Mouse (Mus musculus) Patski (cell line): Measurements from ENCODE around the gene Gm11037. TPM values are rescaled to one million over a fixed set of nuclear protein-coding genes. Genes with fewer than 3 reads are reported as not detected.

Experiments
- ATAC-seq: fragments of 100-300 bp; one replicate; pipeline ENCODE4 v1.8.0; 2021
- CTCF ChIA-PET: fragments of 350-600 bp; sonication (Branson Sonifier 250); formaldehyde crosslinking; loops from one replicate; lab custom pipeline; 2022; ENCODE audit warnings: inconsistent platforms; lab: Charles Lee
- POLR2A ChIA-PET: fragments of 350-600 bp; sonication (Branson Sonifier 250); formaldehyde crosslinking; loops from one replicate; lab custom pipeline; 2022; ENCODE audit warnings: antibody characterized with exemption, inconsistent platforms; lab: Charles Lee
- DNase-seq: peaks from one replicate; pipeline ENCODE4 v3.0.0-alpha.2; 2011; ENCODE audit warnings: low read depth, low spot score
- H3K27me3 ChIP-seq: fragments of 371-371 bp; one replicate; pipeline ENCODE4 v1.5.1; 2021
- CTCF ChIP-seq: fragments of 100-300 bp; IDR thresholded peaks from one replicate; pipeline ENCODE4 v1.5.1; 2021
- in situ Hi-C: fragments of 300-500 bp; cut with MboI; formaldehyde crosslinking; loops from 3 replicates; pipeline ENCODE4 v1.11.1; 2018; ENCODE audit warnings: low pct_unique_long_range_greater_than_20kb, mixed read lengths
- polyA plus RNA-seq: library from polyadenylated mRNA; unstranded; gene quantifications from one replicate; pipeline ENCODE4 v1.2.3, GENCODE M21; 2021

Gm11037 gene
- not detected for polyA plus RNA-seq

DNA sequence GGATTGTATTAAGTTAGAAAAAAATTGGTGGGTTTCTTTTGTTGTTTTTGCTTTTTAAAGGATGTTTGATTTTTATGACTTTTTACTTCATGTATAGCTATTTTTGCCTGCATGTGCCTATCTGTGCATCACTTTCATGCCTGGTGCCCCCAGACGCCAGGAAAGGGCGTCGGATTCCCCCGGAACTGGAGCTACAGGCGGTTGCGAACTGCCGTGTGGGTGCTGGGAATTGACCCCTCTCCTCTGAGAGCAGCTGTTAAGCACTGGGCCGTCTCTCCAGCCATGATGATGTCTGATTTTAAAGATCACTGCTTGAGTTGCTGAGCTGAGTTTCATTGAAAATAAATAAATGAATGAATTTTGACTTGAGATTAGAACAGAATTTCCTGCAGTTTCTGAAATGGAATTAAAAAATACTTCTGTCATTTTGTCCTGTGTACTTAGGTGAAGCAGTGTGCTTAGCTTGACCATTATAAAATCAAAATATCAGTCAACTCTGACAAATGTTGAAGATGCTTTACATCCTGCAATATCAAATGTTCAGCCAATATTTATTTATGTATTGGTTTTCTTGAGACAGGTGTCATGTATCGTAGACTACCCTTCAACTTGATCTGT lies at the start of gene Gm11037:
TSS of gene Gm11037 (plus strand) at position 568 of the 618 bp plus-strand sequence.
- no peak for TF ChIP-seq CTCF
- in situ Hi-C loops, result no loop called here
- ChIA-PET CTCF (interaction anchor here (0.6 kb wide), 1 partner anchor 66 kb away, joined by 3 read pairs; no protein-coding TSS in a partner anchor), POLR2A (no interaction called here)
- DNase-seq (no peak), ATAC-seq (no peak)
- H3K27me3 ChIP-seq, result no peaks in the 10 kb centered on the region

- no peak for ATAC-seq
- no peak for TF ChIP-seq CTCF
- CTCF ChIA-PET, result interaction anchor here (1.0 kb wide), 2 partner anchors 10 to 83 kb away, joined by 3 read pairs; no protein-coding TSS in a partner anchor
Measured at GRCm38 (mm10) chr2:131084206-131084605, 49.1 kb upstream of the Gm11037 start.

DNA sequence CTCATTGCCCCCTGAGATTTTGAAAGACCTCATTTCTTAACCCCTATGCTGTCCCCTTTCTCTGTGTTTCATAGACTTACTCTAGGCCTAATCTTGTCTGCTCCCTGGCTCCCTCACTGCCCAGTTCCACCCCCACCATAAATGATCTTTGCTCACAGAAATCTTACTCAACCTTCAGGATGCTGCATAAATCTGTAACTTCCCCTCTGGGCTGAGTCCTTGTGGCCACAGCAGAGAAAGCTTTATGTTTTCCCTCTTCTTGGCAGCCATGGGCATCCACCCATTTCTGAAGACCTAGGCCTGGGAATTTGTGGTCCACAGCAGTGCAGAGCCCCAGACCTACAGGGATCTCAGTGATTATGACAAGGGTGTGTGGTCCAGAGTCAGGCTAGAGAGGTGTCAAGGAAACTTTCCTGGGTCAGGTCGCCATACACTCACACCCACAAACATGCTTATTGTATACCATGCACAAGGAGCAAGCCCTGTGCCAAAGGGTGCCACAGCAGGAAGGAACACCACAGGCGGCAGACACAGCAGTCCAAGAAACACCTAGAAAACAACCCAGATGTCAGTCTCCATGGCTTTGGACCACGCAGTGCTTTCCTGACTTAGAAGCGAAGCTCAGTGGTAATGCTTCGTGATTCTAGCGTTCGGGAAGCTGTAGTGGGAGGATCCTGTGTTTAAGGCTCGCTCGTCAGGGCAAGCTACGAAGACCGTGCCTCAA lies 46.5 kb upstream of the Gm11037 start, which contains the start of gene Siglec1:
TSS of gene Siglec1 (minus strand) at position 99 of the 724 bp plus-strand sequence.
- DNase-seq, result no peak
- in situ Hi-C loops, result no loop called here
- no peak for TF ChIP-seq CTCF
- H3K27me3 ChIP-seq, result no peaks in the 10 kb centered on the region
- CTCF ChIA-PET, result interaction anchor here (0.9 to 1.1 kb wide), 3 partner anchors 8 to 31 kb away, joined by 3 read pairs; no protein-coding TSS in a partner anchor
- POLR2A ChIA-PET, result interaction anchor here (0.8 kb wide), 1 partner anchor 10 kb away, joined by 5 read pairs; no protein-coding TSS in a partner anchor
- ATAC-seq, result peak; percentile 54

More at GRCm38 (mm10) chr2:131084206-131084605, 49.1 kb upstream of the Gm11037 start:
- POLR2A ChIA-PET, result no interaction called here
- H3K27me3 ChIP-seq, result peaks cover 5% of the 10 kb centered on the region
- in situ Hi-C loops, result no loop called here
- no peak for DNase-seq

DNA sequence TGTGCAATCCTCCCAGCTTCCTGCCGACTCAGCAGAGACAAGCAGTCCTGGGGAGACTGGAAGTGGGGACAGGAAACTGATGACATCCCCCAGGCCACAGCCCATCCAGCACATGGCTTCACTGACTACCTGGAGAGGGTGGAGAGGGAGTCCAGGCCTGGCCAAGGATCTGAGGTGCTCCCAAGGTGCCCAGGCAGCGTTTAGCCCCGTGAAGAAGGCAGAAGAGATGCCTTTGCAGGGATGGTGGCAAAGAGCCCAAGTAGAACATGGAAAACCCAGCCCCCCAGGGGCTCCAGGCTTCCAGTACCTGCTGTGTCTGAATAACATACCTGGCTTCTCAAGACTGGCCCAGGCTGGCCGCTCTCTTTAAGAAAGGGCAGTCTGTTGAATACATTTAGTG lies 44.7 kb upstream of the Gm11037 start:
- no peak for ATAC-seq
- in situ Hi-C loops, result no loop called here
- DNase-seq, result no peak

GRCm38 (mm10) chr2:131089634-131090033 lies 43.7 kb upstream of the Gm11037 start:
- DNase-seq, result no peak
- in situ Hi-C loops, result loop anchor here (5.0 to 10.0 kb wide), 3 partner anchors 73 to 325 kb away; partner anchors contain the start of gene 1700037H04Rik
- POLR2A ChIA-PET, result no interaction called here

More for the DNA sequence above, 44.7 kb upstream of the Gm11037 start:
- ChIA-PET POLR2A (no interaction called here), CTCF (interaction anchor here (1.0 kb wide), 1 partner anchor 126 kb away, joined by 3 read pairs; no protein-coding TSS in a partner anchor)
- TF ChIP-seq CTCF, result no peak
- H3K27me3 ChIP-seq, result no peaks in the 10 kb centered on the region

DNA sequence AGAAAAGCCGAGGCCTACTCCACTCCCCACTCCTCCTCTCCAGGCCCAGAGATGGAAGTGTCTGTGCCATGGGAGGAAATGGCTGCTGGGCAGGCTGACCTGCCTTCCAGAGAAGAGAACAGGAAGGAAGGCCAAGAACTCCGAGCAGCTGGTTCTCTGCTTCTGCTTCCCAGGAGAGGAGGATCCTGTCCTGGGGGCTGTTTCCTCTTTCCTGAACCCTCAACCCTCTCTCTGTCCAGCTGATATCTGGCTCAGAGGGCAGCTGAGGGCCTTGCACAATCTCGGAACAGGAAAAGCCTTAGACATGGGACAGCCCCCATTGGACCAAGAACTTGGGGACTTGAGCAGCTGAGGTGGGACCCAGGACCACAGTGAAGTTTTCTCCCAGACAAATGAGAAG lies 42.4 kb upstream of the Gm11037 start:
- no peak for ATAC-seq
- POLR2A ChIA-PET, result no interaction called here

More at GRCm38 (mm10) chr2:131089634-131090033, 43.7 kb upstream of the Gm11037 start:
- CTCF ChIA-PET, result interaction anchor here (1.0 to 1.4 kb wide), 4 partner anchors 9 to 162 kb away, joined by 3 to 4 read pairs (median 3); no protein-coding TSS in a partner anchor
- TF ChIP-seq CTCF, result no peak
- no peak for ATAC-seq
- no peaks in the 10 kb centered on the region for H3K27me3 ChIP-seq

GRCm38 (mm10) chr2:131093577-131093976 lies 39.7 kb upstream of the Gm11037 start:
- CTCF ChIA-PET, result interaction anchor here (1.1 to 3.0 kb wide), 9 partner anchors 27 to 323 kb away, joined by 3 to 15 read pairs (median 4); partner anchors contain the start of gene Pank2
- ATAC-seq (no peak), DNase-seq (no peak)
- no peaks in the 10 kb centered on the region for H3K27me3 ChIP-seq
- POLR2A ChIA-PET, result interaction anchor here (1.9 kb wide), 1 partner anchor 66 kb away, joined by 6 read pairs; the partner anchor contains the start of gene 1700037H04Rik
- TF ChIP-seq CTCF, result no peak
- in situ Hi-C loops, result loop anchor here (5.0 to 10.0 kb wide), 3 partner anchors 69 to 321 kb away; partner anchors contain the start of gene 1700037H04Rik

More for the DNA sequence above, 42.4 kb upstream of the Gm11037 start:
- CTCF ChIA-PET, result interaction anchor here (1.4 kb wide), 1 partner anchor 161 kb away, joined by 3 read pairs; no protein-coding TSS in a partner anchor
- H3K27me3 ChIP-seq, result no peaks in the 10 kb centered on the region
- no peak for DNase-seq
- TF ChIP-seq CTCF, result no peak
- in situ Hi-C loops, result loop anchor here (5.0 to 10.0 kb wide), 3 partner anchors 71 to 324 kb away; partner anchors contain the start of gene 1700037H04Rik

GRCm38 (mm10) chr2:131094823-131095222 lies 38.5 kb upstream of the Gm11037 start:
- POLR2A ChIA-PET, result interaction anchor here (1.9 kb wide), 1 partner anchor 65 kb away, joined by 6 read pairs; the partner anchor contains the start of gene 1700037H04Rik
- in situ Hi-C loops, result loop anchor here (5.0 to 10.0 kb wide), 3 partner anchors 67 to 320 kb away; partner anchors contain the start of gene 1700037H04Rik
- ATAC-seq, result peak; percentile 44

DNA sequence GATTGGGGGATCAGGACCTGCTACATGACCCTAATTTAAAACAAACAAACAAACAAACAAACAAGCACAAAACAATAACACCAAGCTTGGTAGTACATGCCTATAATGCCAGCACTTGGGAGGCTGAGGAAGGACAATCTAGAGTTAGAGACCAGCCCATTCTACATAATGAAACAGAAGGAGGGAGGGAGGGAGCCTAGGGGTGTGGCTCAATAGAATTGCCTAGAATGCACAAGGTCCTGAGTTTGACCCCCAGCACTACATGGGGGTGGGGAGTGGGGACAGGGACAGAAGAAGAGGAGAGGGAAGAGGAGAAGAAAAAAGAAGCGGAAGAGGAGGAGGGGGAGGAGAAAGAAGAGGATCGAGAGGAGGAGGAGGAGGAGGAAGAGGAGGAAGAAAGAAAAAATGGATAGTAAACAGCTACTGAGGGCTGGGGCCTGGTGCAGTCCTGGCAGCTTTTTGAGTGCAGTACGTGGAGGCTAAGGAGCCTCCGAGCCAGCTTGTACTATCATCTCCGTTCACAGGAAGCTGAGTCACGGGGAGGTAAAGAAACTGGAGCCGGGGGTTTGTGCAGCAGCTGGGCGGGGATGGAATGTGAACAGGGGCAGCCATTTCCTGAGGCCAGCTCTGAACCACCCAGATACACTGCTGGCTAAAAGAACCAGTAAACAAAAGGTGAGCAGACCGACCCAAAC lies 37.0 kb upstream of the Gm11037 start:
- in situ Hi-C loops, result loop anchor here (10.0 kb wide), 1 partner anchor 319 kb away; no protein-coding TSS in a partner anchor
- ATAC-seq (no peak), DNase-seq (no peak)
- no peak for TF ChIP-seq CTCF
- CTCF ChIA-PET, result interaction anchor here (1.0 to 3.0 kb wide), 8 partner anchors 37 to 320 kb away, joined by 3 to 15 read pairs (median 6); partner anchors contain the start of gene 1700037H04Rik
- H3K27me3 ChIP-seq, result no peaks in the 10 kb centered on the region
- POLR2A ChIA-PET, result interaction anchor here (0.6 to 1.1 kb wide), 3 partner anchors 23 to 305 kb away, joined by 3 to 8 read pairs (median 4); partner anchors contain the start of gene 1700037H04Rik

More at GRCm38 (mm10) chr2:131094823-131095222, 38.5 kb upstream of the Gm11037 start:
- CTCF ChIA-PET, result interaction anchor here (0.6 to 3.0 kb wide), 21 partner anchors 8 to 322 kb away, joined by 3 to 15 read pairs (median 3); partner anchors contain the start of genes 1700037H04Rik, Pank2 and Siglec1
- TF ChIP-seq CTCF, result peak; percentile 95
- H3K27me3 ChIP-seq, result no peaks in the 10 kb centered on the region
- no peak for DNase-seq
